Mouse (Mus musculus) mesoderm, embryonic 11.5 days (tissue): ENCODE measurements at regions not wholly inside any gene's neighbourhood (a gene's known extent, or its start where the extent isn't known, plus 50 kb on each side); places are given as distances from the start of the nearest gene placed in this dataset.

ENCODE experiments used
- DNase-seq: peaks from one replicate; pipeline ENCODE4 v3.0.0-alpha.2; 2012; ENCODE audit warnings: low read depth, low spot score

GRCm38 (mm10) chr12:70523379-70523778, 70.5 kb downstream of the Tmx1 start:
- no peak for DNase-seq

DNA sequence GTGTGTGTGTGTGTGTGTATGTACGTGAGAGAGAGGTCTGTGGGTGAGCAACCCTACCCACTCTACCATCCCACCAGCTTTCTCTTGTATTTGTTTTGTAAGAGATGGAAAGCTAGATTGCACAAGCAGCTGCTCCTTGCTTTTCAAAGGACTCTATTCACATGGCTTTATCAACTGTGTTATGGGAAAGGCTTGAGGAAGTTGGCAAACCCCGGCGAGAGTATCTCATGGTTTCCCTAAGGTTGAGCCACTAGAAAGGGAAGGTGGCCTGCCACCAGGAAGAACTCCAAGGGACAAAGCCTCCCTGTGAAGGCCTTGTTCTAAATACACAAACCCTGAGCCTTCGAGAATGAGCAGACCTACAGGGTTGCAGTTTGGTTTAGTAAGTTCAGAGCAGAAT, 71.8 kb downstream of the Tmx1 start:
- DNase-seq, result no peak

DNA sequence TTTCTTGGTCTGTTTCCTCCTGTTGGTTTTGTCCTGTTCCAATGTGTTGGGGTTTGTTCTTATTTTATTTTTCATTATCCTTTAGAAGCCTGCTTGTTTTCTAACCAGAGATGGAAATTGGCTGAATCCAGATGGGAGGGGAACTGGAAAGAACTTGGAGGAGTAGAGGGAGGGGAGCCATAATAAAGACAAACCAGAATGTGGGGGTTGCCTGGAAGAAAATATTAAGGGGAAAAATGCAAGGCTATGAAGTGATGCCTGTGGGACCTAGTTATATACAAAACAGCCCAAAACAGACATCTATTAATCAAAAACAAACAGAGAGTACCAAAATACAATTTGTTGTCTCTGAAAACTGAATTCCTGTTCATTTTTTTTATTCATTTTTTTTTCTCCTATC, 78.8 kb downstream of the Tmx1 start:
- DNase-seq, result no peak

- DNase-seq, result no peak
These were observed 79.3 kb downstream of the Tmx1 start for GRCm38 (mm10) chr12:70532225-70532624.

DNA sequence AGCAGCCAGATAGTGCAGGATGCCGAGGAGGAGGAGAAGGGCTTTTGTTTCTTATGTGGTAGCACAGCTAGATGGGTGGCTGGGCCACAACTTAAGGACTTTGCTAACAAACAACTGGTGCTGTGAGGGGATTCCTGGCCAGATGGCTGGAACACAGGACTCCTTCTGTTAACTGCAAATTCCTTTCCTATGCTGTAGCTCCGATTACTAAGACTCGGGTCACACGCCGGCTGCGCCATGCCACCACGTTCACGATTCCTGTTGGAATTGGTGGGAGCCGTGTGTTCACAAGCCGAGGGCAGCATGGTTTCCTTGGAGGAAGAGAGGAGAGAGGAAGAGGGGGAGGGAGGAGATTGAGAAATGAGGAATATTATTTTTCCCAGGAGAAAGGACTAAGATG, 79.9 kb downstream of the Tmx1 start:
- DNase-seq, result peak; percentile 38

DNA sequence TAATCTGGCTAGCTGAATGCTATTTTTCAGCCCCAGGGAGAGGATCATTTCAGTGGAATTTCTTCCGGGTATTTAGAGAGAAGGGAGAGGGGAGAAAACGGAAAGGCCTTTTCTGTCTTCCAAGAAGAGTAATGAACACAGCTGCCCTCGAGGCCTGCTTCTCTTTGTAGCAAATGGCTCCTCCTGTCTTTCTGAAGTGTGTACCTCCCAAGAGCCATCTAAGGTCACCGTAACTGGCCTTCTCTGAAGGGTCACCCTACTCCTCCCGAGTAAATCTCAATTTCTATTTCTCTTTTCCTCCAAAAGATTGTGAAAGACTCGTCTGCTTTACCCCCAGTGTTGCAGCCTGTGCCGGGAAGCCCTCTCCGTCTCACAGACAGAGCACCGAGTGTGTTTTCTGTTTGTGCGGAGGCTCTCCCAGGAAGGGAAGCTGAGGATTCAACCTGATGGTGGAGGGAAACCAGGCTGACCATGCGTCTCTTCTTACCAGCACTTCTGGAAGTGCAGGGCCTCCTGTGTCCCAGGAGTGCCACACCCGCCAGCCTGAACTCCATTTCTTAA, 80.6 kb downstream of the Tmx1 start:
- DNase-seq, result no peak

DNA sequence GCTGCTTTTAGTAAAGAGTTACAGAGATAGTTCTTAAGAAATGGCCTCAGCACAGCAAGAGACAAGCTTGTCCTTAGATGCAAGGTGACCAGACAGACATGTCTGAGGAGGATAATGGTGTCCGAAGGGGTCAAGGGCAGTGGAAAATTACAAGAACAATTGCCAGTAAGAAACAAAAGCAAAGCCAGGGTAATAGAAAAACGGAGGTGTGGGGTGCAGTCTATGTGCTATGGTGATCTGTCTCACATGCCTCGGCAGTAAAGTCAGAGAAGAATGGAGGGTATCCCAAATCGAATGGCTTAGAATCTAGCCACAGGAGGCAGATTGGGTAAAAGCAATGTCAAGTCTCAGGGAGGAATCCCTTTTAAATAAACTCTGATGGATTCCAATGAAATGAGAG, 86.2 kb downstream of the Tmx1 start:
- no peak for DNase-seq

DNA sequence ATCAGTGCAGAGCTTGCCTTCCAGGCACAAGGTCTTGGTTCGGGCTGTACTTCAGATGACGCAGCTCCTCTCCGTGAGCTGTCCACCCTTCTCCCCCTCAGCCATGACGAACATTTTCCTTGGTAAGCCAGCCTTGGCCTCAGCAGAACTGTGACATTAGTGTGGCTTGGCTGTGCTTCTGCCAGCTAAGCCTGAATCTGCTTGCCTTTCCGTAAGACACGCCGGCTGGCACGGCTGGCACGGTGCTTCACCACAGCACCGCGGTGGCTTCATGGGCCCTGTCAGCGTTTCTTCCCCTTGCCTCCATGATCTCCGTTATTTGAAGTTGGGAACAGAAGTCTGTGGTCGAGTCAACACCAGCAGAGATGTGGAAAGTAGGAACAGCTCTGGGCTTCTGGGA, 87.0 kb downstream of the Tmx1 start:
- no peak for DNase-seq

DNA sequence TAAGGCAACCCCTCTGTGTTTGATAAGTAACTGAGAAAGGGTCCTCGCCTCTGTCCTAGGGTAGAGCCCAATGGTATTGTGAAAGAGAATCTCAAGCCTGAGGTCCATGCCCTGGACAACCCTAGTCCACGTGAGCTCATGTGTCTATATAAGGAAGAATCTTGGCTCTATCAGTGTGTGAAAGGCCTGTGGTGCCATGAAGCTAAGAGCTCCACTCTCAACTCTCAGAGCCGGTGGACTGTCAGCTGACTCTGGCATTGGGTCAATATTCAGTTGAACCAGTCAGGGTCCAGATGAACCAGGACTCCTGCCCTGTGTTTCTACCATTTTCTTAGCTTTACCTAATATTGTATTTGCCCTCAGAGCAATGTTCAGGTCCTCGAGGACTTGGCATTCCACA, 88.5 kb downstream of the Tmx1 start:
- DNase-seq, result no peak

DNA sequence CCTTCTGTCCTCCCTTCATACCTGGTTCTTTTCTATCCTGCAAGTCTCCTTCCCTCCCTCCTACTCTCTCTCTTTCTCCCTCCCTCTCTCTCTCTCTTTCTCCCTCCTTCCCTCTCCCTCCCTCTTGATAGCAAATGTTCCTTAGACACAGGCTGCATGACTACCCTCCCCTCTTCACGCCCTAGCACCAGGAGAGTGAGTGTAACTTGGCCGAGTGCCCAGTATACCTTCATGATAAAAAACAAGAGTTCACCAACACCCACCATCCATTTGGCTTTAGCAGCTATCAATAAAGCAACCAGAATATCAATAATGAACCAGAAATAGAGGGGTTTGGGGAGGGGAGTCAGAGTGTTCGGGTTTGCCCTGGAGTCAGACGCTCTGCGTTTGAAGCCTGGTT, 90.4 kb downstream of the Tmx1 start:
- DNase-seq, result no peak

DNA sequence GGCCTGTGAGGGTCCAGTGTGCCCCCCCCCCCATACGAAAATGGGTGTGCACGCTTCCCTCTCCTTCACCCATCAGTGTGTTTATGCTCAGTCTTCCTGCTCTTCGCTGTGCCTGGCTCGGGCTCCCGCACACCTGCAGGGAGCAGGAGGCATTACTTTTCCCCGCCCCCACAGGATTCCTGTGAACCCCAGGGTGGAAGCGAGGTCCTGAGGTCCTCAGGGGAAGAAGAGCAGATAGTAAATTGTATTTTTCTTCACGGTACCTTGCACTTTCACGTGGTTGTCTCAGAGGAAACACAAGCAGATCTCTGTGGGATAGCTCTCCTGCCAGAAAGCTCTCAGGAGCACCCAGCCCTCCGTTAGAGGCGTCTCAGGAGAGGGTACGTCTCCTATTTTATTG, 91.4 kb downstream of the Tmx1 start:
- no peak for DNase-seq

- DNase-seq, result no peak
These were observed 92.1 kb downstream of the Tmx1 start for GRCm38 (mm10) chr12:70544850-70545510.

DNA sequence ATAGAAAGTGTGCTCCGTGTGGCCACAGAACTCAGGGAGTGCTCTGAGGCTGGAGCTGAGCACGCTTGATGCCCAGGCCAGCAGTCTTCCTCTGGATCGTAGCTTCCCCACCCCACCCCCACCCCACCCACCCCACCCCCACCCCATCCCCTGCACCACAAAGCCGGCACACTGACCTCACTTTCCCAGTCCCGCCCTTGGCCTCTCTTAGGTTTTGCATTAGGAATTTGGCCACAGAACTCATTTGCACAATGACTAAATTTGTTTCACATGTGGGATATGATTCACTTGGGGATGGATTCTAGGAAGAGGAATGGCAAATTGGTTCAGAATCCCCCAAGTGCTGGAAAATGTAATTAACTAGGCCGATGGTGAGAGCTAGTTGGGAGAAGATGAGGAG, 94.3 kb downstream of the Tmx1 start:
- DNase-seq, result no peak

DNA sequence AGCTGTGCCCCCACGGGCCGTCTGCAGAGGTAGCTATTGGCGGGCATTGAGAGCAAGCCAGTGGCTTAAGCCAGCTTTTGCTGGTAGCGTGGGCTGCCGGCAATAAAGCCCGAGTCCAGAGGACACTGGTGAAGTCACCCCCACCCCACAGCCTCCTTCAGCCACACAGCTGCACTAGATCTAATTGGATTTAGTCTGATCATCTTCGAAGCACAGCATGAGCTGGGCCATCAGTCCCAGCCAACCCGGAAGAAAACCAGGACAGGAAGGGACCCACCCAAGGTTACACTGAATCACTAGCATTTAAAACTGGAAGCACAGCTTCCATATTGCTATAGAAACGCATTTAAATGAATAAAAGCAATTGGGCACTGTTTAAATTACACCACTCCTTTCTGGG, 96.4 kb downstream of the Tmx1 start:
- DNase-seq, result no peak

GRCm38 (mm10) chr12:70553866-70554265, 101.0 kb downstream of the Tmx1 start:
- DNase-seq, result no peak

- no peak for DNase-seq
These were observed 101.7 kb downstream of the Tmx1 start for GRCm38 (mm10) chr12:70554586-70554985.

DNA sequence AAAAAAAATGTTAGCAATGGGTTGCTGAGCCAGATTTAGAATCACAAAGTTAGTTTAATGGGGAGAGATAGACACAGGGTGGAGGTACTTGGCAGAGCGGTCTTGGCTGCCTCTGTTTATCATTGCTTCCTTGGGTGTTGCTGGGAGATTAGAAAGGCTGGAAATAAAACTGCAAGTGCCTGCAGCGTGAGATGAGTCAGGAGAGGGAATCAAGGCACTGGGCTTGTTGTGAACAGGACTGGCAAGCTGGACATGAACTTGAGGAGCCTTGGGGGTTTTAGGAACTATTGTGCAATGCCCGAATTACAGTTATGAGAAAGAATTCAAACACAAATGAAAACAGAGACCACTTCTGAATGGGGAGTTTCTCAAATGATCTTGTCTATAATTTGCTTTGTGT, 102.8 kb downstream of the Tmx1 start:
- DNase-seq, result no peak

DNA sequence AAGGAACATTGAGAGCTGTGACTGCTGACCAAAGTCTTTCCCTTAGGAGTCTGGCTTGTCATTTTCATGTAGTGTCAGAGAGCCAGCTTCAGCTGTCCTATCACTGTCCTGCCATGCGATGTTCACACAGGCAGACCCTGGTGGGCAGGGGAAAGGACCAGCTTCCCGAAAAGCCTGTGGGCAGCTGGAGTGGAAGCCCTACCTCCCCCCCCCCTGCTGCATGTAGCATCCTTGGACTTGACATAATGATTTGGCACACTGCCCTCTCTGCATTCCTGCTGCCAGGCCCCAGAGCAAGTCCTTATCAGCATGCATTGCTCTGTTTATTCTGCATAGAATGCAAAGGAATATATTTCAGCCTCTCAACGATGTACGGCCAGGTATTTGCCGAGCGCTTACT, 103.9 kb downstream of the Tmx1 start:
- no peak for DNase-seq

- no peak for DNase-seq
These were observed 110.6 kb downstream of the Tmx1 start for GRCm38 (mm10) chr12:70563446-70563845.

DNA sequence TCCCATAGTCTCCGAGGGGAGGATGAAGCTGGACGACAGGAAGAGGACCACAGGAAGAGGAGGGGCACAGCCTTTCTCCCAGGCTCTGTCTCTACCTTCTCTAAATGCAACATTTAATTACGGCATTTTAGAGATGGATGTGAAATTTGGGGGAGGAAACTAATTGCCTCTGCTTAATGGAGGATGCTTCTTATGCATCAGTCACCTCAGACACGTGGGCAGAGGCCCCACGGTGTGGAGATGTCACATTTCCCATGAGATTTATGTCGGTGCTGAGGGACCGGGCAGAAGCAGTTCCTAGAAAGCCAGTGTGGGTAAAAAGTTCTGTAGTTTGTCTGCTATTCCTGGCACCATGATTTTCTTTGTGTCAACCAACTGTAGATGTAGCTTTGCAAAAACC, 122.8 kb downstream of the Tmx1 start:
- no peak for DNase-seq

- no peak for DNase-seq
These were observed 124.9 kb downstream of the Tmx1 start for GRCm38 (mm10) chr12:70577769-70578168.

GRCm38 (mm10) chr12:70579328-70579905, 126.5 kb downstream of the Tmx1 start:
- DNase-seq, result no peak

GRCm38 (mm10) chr12:70586181-70586580, 133.3 kb downstream of the Tmx1 start:
- DNase-seq, result no peak

DNA sequence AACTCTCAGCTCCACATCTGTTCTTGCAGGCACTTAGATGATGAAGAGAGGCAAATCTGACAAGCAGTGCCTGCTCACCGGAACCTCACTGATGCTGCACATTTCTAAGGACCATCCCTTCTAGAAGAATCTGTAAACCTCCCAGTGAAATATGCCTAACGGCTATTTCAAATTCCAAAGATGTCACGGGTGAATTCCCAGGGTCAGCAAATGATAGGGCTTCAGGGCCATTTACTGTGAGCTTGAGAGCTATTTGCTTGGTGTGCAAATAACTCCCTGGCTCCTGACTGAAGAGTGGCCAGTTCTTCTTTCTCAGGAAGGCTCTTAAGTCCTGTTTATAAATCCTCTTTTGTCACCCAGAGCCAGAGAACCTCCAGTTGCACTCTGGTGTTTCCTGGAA, 135.3 kb downstream of the Tmx1 start:
- peak; percentile 58 for DNase-seq
